Mouse (Mus musculus) embryonic stem cell, embryonic (primary cell): ENCODE data around the gene Socs2.

Experiments
- CTCF ChIA-PET, 4 experiments: fragments of 300-600 bp in 2 of 4; fragments of 350-600 bp in 2 of 4; sonication (Branson Sonifier 250); formaldehyde crosslinking; loops; one replicate each; lab custom pipeline; 2022; ENCODE audit warnings: inconsistent platforms in 2 of 4; lab: Charles Lee
- POLR2A ChIA-PET, 4 experiments: fragments of 300-600 bp in 2 of 4; fragments of 350-600 bp in 2 of 4; sonication (Branson Sonifier 250); formaldehyde crosslinking; loops; one replicate each; lab custom pipeline; 2022; ENCODE audit warnings: antibody characterized with exemption in 4 of 4, inconsistent platforms in 1 of 4; lab: Charles Lee

Gene Socs2

DNA sequence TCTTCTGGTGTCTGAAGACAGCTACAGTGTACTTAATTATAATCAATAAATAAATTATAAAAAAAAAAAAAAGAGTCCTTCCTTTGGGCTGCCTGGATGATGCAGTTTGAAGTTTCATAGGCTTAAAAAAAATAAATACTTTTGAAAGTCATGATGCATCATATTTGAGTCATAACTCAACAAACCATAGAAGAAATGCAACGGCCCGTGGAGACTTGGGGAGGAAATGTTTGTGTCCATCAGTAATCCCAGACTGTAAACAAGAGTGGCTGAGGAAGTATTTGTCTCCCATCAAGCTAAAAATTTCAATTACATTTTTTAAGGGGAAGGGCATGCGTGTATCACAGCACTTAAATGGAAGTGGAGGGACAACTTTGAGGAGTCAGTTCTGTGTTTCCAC lies 69.2 kb downstream of the Socs2 start:
- POLR2A ChIA-PET: interaction anchor here in 2 of 4 experiments (1.1 to 1.6 kb wide), 2 partner anchors 36 to 89 kb away, joined by 3 to 4 read pairs; no protein-coding TSS in a partner anchor
- CTCF ChIA-PET: no interaction called here

DNA sequence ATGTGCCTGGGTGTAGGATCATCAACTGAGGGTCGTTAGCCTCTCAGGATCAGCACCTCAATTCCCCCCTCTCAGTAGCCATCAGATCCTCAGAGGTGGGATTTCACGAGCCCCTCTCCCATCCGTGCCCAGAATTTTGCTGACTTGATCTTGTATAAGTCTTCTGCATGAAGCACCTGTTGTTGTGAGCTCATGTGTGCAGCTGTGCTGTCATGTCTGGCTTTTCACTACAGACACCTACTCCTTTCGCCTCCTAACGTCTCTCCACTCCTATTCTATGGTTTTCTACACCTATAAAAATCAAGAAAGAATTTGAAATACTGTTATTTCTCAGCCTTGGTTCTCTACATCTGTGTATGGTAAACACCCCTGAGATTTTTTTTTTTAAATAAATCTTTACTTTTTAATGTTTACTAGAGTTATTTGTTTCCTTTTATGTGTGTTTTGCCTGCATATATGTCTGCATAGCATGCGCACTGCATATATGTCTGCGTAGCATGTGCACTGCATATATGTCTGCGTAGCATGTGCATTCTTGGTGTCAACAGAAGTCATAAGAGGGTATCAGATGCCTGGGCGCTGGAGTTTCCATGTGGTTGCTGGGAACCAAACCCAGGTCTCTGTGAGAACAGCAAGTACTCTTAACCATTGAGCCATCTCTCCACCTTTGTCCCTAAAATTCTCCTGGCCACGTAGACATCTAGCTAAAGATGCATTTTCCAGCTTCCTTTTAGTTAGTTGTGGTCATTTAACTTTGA lies 74.0 kb downstream of the Socs2 start:
- CTCF ChIA-PET: interaction anchor here in 1 of 4 experiments (0.7 kb wide), 1 partner anchor 59 kb away, joined by 4 read pairs; no protein-coding TSS in a partner anchor
- POLR2A ChIA-PET: interaction anchor here in 1 of 4 experiments (0.6 kb wide), 1 partner anchor 164 kb away, joined by 3 read pairs; no protein-coding TSS in a partner anchor

DNA sequence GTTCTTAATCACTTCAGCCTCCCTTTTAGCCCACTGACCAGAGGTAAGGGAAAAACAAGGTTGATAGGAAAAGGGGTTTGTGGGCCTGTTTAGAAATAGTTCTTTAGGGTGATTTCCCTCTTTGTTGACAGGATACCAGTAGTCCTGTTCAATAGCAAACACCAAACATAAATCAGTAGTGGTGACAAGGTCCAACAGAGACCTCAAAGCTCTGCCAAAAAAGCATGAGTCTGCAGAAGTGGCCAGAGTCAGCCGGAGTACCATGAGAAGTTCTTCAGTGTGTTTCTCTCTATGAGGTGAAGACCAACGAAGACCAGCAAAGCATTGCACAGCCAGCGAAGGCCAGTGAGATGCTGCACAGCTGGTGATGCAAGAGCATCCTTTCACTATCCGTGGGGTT lies 76.3 kb downstream of the Socs2 start:
- POLR2A ChIA-PET: interaction anchor here in 1 of 4 experiments (0.5 to 1.4 kb wide), 4 partner anchors 13 to 174 kb away, joined by 3 to 11 read pairs (median 3); partner anchors contain the start of gene Ube2n
- CTCF ChIA-PET: no interaction called here

DNA sequence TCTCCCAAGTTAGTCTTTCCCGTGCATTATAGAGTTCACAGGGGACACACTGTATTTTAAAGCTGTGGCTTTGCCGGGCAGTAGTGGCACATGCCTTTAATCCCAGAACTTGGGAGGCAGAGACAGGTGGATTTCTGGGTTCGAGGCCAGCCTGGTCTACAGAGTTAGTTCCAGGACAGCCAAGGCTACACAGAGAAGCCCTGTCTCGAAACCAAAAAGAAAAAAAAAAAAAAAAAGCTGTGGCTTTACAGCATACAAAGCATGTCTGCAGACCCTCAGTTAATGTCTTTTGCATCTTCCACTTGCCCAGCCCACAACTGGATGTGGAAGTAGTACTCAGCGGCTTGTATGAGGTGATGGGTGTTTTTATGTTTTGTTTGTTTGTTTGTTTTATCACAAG lies 79.4 kb downstream of the Socs2 start:
- POLR2A ChIA-PET: interaction anchor here in 3 of 4 experiments (0.6 to 1.5 kb wide), 9 partner anchors 8 to 51 kb away, joined by 3 to 6 read pairs (median 5); no protein-coding TSS in a partner anchor
- CTCF ChIA-PET: interaction anchor here in 1 of 4 experiments (0.6 kb wide), 1 partner anchor 102 kb away, joined by 3 read pairs; no protein-coding TSS in a partner anchor

DNA sequence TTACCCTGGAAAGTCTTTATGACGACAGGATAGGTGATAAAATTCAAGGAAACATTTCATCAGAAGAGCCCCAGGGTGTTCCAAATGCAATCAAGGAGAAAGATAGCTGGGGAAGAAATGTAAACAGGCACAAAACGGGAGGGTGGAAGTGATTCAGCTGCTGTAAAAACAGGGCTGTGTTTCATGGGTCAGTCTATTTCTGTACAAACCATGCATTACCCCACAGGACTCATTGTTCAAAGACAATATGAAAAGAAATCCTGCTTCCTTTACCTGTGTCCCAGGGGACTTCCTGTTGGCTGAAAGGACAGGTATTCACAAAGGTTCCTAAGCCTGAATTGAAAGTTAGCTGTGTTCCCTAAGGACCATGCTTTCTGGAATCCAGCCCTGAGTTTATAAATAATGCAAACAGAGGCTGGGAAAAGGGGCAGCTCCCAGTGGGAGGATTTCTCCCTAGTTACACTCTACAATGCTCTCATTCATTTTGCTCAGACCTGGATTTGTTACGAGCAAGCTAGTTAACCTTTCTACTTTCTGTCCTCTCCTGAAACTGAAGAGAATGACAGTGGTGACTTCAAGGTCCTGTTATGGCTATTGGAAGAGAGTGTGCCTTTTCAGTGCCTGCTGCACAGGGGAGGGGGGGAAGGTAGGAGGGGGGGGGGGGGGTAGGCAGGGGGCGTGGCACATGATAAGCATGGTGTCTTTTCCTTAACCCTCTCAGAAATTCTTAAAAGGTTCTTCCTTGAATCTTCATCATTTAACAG lies 80.0 kb downstream of the Socs2 start:
- POLR2A ChIA-PET: interaction anchor here in 3 of 4 experiments (0.6 to 1.5 kb wide), 7 partner anchors 9 to 51 kb away, joined by 3 to 6 read pairs (median 5); no protein-coding TSS in a partner anchor
- CTCF ChIA-PET: no interaction called here
